Mouse (Mus musculus) gastrocnemius, postnatal 10 days (tissue): Measurements from ENCODE around the gene Sugct. TPM values are rescaled to one million over a fixed set of nuclear protein-coding genes. Genes with fewer than 3 reads are reported as not detected.
A peak's percentile ranks its signal among the peaks of the same experiment; 100 is the strongest.

Experiments used
- DNase-seq: peaks from one replicate; pipeline ENCODE4 v3.0.0; 2021; ENCODE audit warnings: mixed read lengths
- long read RNA-seq, 2 experiments: library from polyadenylated mRNA; stranded (forward); transcript quantifications; one replicate each; pipeline ENCODE4 v2.0.0; 2021
- total RNA-seq, 2 experiments: library from RNA; stranded (reverse); gene quantifications; 2 replicates each; pipeline ENCODE4 v1.2.3; 2021

Gene Sugct
- total RNA-seq: 1 to 10 TPM in 1 of 2 experiments, under 1 TPM in 1; 0.82 to 1.1 TPM
- long read RNA-seq, experiment 1: 0 reads
- long read RNA-seq, experiment 2, partial matches to known transcripts: 0 of 2 reads
- long read RNA-seq, experiment 2, other reads (novel, unspliced or antisense): 1 of 2 reads

GRCm38 (mm10) chr13:17694911-17695699, at the start of gene Sugct, which contains the start of gene Mplkip:
Sugct (minus strand) TSS chr13:17695553.
Mplkip (plus strand) TSS chr13:17695192.
- DNase-seq: peak; percentile 100

DNA sequence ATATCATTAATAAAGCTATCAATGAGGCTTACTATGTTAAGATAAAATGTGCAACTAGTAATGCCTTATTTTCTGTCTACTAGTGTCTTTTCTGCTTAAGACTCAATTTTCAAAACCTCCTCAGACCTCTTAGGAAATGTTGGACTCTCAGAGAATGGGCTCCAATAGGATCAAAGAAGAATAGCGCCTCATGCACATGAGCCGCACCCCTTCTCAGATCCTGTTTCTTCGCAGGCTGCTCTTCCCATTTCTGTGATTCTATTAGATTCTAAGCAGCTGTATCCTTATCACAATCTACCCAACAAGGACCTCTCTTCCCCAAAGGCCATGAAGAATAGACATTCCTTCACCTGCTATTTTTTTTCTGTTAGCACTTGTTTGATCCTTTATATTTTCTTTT, 33.4 kb upstream of the Sugct start:
- no peak for DNase-seq

DNA sequence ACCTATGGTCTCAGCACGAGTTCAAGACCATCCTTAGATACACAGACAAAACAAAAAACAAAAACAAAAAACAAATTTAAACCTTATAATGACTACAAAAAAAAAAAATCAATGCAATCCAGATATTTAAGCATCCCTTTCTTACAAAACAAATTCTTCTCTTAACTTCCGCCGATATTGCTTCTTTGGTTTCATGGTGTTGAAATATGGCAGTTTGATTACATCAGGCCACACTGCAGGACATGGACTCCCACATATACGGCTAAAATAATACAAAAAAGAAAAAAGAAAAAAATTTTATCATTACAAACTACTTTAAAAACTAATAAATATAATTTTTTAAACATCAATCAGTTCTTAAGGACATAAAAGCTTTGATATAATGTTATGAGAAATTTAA, 32.6 kb upstream of the Sugct start:
- DNase-seq: no peak

DNA sequence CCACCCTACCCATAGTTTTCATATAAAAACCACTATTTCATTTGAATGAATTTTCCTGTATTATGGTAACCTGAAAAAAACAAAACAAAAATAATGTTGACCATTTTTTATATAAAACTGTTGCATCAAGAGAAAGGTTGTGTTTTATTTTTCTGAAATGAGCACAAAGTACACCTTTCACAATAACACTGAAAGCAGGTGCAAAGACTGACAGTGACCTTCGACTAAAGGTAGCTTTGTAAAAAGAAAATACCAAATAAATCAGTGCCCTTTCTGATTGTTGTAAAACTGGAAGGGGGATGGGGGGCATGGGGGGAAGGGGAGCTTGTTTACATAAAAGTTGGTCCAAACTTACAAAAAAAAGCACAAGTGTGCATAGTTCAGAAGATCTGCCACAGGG, 22.0 kb upstream of the Sugct start:
- DNase-seq: no peak

- DNase-seq: no peak
These were observed 13.5 kb upstream of the Sugct start for GRCm38 (mm10) chr13:17708784-17709311.

GRCm38 (mm10) chr13:17705188-17705826, 10.0 kb upstream of the Sugct start:
- no peak for DNase-seq

GRCm38 (mm10) chr13:17702311-17702710, 7.0 kb upstream of the Sugct start:
- DNase-seq: no peak

DNA sequence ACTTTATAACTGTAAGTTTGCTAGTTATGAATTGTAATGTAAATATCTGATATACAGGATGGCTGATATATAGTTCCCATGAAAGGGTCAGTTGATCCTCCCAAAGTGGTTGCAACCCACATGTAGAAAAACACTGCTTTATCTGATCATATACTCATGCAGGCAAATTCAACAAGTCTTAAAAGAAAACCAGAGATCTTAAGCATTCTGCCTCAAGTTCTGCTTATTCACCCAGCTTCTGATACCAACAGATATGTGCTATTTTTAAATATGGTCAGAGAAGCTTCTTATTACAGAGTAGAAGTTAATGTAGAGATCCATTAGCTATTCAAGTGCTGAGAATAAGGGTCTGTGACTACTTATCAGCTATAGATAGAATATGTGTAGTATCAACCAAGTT, 6.0 kb upstream of the Sugct start:
- no peak for DNase-seq

- no peak for DNase-seq
These were observed 4.8 kb upstream of the Sugct start for GRCm38 (mm10) chr13:17700090-17700715.

DNA sequence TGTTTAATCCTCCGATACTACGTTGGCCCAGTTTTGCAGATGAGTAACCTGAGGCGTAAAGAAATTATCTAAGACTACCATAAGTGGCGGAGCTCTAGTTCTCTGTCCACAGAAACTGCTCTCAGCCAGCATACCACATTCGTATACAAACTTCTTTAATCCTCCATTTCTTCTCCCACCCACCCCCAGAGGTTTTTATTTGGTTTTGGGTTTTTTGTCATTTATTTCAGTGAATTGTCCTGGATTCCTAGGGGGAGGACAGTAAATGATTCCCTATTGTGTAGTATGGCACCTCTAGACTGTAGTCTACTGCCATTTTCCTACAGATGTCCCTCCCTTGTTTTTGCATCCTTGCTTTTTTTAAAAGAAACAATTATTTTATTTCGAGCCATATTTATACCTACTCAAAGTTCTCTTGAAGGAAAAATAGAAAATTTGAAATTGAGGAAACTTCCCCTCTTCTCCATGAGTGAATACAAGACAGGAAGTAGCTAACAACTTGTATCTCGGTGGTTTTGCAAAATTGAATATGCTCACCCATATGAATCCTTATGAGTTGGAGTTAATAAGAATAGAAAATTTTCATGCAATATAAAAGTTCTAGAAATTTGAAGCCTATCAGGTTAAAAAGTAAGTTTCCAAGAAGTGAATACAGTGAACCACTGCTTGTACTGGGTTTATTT, 686 bp upstream of the Sugct start:
- no peak for DNase-seq

DNA sequence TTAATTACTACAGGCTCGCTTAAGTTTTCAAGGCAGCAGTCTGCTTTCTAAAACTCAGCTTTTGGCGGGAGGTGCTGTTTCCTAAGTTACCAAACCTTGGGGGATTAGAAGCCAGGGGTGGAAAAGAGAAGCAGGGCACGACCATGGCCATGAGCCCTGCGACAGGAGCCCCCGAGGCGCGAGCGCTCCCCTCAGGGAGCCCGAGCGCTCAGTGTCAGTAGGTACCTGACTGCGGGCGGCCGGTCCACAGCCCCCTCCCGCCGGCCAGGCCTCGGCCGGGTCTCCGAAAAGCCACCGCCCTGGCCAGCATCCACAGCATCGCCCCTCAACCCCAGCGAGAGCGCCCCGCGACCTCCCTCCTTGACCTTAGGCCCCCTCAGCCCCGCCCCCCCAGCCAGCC, 939 bp downstream of the Sugct start:
- DNase-seq: no peak

GRCm38 (mm10) chr13:17693816-17694215, 1.5 kb downstream of the Sugct start:
- no peak for DNase-seq

- no peak for DNase-seq
These were observed 3.9 kb downstream of the Sugct start for GRCm38 (mm10) chr13:17691436-17691835.

DNA sequence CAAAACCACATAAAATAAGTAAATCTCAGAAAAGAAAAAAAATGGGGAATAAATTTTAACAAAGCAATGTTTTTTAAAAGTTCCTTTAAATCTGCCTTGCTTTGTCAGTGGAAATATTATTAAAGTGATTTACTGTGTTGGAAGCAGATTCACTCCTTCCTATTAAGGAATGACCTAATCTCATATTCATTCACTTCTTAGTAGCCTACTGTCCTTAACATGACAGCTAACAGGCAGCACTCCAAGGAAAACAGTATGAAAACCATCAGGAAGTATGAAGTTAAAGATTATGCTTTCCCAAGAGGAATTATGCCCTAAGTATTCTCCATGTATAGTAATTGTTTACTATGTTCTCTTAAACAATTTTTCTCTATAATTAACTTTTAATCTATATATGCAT, 4.7 kb downstream of the Sugct start:
- no peak for DNase-seq

- DNase-seq: no peak
These were observed 5.9 kb downstream of the Sugct start for GRCm38 (mm10) chr13:17689461-17689860.

GRCm38 (mm10) chr13:17671122-17671521, 24.2 kb downstream of the Sugct start:
- no peak for DNase-seq

- no peak for DNase-seq
These were observed 28.0 kb downstream of the Sugct start for GRCm38 (mm10) chr13:17667380-17667779.

GRCm38 (mm10) chr13:17642294-17642693, 53.1 kb downstream of the Sugct start:
- no peak for DNase-seq

- DNase-seq: no peak
These were observed 57.3 kb downstream of the Sugct start for GRCm38 (mm10) chr13:17638008-17638407.

GRCm38 (mm10) chr13:17627108-17627507, 68.2 kb downstream of the Sugct start:
- no peak for DNase-seq

DNA sequence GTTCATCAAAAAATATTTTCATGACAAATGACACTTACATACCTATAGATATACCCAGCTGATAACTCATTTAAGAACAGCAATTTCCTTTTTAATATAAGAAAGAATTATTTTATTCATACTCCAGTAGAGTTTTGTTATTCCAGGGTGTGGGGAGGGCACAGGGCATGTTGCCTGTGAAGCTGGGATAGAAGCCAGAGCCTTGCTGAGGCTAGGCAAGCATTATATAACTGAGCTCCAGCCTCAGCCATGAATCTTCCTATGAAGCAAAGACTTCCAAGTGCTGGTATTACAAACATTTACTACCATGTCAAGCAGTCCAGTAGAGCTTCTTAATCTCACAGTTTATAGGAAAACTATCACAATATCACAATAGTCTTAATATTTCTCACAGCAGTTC, 70.4 kb downstream of the Sugct start:
- DNase-seq: no peak

DNA sequence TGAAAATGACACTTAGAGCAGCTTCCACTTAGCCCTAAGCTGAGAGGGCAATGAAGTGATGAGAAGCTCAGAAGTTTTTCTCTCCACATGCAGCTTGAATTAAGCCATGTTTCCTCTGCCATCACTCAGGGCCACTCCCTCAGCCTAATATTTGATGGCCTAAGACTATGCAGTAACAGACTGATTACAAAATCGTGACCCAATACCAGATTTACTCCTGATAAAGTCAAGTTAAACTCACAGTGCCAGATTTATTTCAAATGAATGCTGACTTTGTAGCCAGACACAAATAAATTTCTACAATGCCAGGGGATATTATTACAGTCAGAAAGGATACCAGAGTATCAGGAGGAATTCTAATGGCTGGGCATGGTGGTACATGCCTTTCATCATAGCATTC, 89.1 kb downstream of the Sugct start:
- DNase-seq: no peak
